Mouse (Mus musculus): ENCODE results near the gene Rbm39.
"Not testable (repeated sequence)": the region's sequence is repeated elsewhere in the genome, so short reads cannot be mapped to it uniquely, and the experiment has no call there.

Rbm39 gene

DNA sequence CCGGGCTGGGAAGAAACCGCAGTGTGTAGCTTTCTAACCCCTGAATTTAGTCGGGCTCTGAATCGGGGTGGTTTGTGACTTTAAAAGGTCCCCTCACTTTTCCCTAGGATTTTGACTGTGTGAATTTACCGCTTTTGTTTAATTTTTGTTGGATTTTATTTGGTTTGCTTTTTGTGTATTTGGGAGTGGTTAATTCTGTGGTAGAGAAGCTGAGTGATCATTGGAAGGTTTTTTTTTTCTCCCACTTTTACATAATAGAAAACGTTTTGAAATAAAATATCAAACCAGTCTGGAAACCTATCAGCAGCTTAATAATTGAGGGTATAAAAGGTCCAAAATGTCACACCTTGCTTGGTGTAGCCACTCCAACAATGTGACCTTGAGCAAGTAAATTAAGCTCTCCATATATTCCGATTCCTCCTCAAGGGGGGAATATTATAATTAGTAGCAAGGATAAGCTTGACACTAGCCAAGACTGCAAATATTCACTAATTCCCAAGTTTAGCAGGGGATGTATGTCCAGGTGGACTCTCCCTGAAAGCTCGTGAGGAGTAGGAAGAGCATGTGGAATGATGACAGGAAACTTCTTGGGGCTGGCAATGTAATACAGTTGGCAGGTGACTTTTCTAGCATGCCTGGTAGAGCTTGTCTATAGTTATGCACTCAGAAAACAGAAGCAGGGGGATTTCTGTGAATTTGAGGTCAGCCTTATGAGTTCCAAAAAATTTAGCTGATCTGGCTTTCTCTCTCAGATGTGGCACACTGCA is 969 bp upstream of the Rbm39 start:
- no peak for DNase-seq (ENCODE audit: low read depth, low spot score)

DNA sequence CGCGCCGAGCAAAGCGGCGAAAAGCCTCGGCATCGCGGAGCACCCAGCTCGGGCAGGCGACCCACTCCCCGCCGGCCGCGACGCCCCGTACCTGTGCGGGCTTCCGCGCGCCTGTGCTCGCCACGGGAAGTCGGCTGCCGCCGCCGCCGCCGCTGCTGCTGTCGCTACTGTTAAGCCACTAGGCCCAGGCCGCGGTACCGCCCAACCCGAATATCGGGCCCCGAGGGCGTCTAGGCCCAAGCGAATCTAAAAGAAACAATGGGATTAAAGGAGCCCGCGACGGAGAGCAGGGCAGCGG is 293 bp downstream of the Rbm39 start:
- DNase-seq (ENCODE audit: low read depth, low spot score): no peak

- DNase-seq (ENCODE audit: low read depth, low spot score): peak; percentile 62
Observed at GRCm38 (mm10) chr2:156179046-156179795, 817 bp downstream of the Rbm39 start.

DNA sequence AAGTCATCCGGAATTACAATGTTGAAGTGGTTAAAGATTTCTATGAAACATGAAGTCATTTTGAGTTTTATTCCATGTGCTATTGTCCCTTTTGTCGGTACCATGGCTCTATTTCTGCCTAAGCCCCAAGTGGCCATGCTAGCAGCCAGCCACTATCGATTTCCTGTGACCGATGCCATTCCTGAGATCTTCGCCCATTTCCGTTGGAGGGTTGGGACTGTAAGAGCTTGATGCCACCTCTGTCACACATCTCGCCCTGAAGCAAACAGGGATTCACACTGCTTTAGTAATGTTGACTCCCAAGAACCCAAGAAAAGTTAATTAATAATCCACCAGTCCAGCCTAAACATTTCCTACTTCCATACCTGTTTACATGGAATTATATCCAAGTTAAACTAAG is 2.4 kb downstream of the Rbm39 start:
- no peak for DNase-seq (ENCODE audit: low read depth, low spot score)

DNA sequence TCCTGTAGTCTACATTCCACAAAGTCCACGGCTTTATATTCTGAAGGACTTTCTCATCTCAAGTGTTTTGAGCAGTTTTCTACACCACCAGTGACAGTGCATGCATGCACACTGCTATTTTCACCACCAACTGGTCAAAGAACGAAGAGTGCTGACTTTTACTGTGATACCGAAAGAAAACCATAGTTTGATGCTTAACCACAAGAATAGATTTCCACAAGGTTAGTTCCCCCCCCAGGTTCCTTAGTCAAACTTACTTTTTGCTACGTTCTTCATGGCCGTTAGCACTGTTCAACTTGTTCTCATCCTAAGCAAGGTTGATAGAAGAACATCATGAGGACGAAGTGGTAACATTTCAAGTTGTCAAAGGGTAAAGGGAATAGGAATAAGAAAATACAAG is 3.0 kb downstream of the Rbm39 start:
- DNase-seq (ENCODE audit: low read depth, low spot score): no peak

DNA sequence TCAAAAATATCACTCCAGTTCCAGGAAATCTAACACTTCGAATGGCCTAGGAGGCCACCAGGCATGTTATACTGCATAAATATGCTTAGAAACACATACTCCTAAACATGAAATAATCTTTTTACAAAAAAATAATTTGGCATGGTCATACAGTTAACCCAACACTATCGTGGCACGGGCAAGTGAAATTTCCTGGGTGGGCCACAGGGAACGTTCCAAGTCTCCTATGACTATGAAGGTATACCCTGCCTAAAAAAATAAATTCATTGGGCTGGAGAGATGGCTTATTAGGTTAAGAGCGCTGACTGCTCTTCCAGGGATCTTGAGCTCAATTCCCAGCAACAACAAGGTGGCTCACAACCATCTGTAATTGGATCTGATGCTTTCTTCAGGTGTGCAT is 13.5 kb downstream of the Rbm39 start:
- DNase-seq (ENCODE audit: low read depth, low spot score): no peak

DNA sequence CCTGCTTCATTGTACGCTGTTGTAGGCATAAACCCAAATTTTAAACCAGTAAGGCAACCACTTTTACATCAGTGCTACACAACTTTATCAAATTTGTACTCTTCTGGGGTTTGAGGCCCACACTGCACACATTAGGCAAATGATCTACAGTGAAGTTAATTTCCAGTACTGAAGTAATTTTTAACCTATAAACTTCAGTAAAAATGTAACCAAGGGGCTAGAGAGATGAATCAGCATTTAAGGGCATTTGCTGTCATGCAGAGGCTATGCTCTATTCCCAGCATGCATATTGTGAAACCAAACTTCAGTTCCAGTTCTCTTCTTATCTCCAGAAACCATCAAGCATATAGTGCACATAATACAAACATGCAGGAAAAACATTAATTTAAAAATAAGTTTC is 14.6 kb downstream of the Rbm39 start:
- no peak for DNase-seq (ENCODE audit: low read depth, low spot score)

DNA sequence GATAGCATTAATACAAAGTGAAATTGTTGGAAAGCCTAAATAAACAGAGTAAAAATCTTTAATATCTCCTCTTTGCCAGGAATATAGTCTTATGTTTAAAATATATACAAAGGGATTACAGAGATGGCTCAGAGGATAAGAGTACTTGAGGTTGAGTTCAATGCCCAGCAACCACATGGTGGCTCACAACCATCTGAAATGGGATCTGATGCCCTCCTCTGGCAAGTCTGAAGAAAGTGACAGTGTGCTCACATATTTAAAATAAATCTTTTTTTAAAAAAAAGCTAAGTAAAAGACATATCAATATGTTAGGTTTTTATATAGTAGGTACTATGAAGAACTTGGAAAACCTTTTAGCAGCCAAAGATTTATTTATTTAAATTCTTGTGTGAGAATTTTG is 28.5 kb downstream of the Rbm39 start:
- DNase-seq (ENCODE audit: low read depth, low spot score): no peak

DNA sequence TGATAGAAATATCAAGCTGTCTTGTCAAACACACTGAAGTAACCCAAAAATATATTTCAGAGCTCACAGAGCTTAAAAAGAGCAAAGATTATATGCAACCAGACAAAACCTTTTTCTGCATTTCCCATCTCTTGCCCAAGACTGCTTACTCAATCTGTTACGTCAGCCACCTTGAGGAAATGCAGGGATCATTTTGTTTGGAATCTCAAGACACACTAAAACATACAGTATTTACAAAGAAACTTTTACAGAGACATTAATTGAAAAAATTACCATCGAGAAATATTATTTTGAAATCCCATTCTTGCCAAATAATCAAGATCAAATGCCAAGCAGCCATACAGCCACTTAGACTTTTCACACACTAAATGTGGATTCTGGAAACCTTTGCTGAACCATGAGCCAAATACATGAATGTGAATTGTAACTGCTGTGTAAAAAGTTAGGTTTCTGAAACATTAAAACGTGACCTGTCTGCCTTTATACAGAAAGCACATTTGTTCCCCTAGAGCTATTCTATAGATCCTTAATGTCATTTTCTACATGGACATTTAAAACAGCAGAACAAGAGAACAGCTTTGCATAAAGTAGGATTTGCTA is 32.6 kb downstream of the Rbm39 start:
- no peak for DNase-seq (ENCODE audit: low read depth, low spot score)

DNA sequence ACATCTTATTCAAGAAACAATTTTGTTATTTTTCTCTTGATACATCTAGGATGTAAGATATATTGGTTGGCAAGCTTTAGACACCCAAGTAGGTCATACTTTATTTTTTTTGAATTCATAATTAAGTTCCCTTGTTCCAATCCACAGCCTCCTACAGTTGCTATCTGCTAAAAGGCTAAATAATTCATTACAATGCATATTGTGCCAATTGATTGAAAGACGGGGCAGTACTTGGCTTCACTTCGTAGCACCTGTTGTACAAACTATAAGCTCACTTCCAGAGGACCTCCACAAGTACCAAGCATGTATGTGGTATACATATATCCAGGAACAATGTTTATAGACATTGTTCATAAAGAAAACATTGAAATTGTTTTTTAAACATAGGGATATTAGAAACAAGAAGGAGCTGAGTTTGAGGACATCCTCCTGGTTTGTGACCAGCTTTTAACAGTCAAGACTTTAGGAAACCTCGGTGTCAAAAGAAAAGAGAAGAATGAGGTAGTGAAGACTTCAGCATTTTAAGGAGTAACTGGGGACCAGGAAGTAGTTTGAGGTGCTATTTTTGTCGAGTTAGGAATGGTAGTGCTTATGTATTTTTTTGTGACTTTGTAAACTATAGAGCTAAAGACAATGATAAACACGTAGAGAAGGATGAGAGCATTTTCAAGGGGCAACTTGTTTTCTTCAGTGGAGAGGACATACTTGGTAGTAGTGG is 33.6 kb downstream of the Rbm39 start:
- no peak for DNase-seq (ENCODE audit: low read depth, low spot score)

DNA sequence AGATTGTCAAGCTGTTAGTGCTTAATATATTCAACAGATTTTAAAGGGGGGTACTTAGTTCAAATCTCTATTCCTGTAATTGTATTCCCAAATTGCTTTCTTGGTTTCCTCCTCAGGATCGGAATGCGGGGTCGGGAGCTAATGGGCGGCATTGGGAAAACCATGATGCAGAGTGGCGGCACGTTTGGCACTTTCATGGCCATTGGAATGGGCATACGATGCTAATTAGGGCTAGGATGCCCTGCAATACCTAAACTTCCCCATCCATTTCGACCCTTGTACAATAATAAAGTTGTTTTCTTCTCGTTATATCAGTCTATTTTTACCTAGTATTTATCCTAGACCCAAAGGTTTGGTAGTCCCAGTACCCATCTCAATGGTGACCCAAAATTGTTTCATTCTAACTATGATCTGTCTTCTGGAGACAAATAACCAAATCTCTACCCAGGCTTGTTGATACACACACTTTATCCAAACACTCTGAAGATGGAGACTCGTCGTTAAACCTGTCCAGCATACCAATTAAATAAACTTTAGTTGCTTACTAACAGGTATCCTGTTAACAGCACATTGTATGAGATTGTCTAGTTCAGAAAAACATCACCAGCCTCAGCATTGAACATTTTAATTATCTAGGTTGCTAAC is 34.4 kb downstream of the Rbm39 start:
- no peak for DNase-seq (ENCODE audit: low read depth, low spot score)

GRCm38 (mm10) chr2:156143953-156144724 is 35.9 kb downstream of the Rbm39 start, which contains the start of the genes Romo1 and Nfs1:
Gene Romo1, plus strand, starts transcription at chr2:156144039.
Gene Nfs1, minus strand, starts transcription at chr2:156144186.
- DNase-seq (ENCODE audit: low read depth, low spot score): peak; percentile 93

- DNase-seq (ENCODE audit: low read depth, low spot score): no peak
Observed at GRCm38 (mm10) chr2:156143367-156143766, 36.7 kb downstream of the Rbm39 start.

DNA sequence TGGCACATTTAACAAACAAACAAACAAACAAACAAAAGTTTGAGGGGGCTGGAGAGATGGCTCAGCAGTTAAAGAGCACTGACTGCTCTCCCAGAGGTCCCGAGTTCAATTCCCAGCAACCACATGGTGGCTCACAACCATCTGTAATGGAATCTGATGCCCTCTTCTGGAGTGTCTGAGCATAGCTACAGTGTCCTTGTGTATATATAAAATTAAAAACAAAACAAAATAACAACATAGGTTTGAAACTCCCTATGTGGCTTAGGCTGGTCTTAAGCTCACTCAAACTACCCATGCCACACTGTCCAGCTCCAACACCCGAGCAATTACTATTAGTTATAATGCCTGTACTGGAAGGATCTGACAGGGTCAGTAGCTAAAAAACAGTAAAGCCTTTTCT is 37.2 kb downstream of the Rbm39 start:
- no peak for DNase-seq (ENCODE audit: low read depth, low spot score)

DNA sequence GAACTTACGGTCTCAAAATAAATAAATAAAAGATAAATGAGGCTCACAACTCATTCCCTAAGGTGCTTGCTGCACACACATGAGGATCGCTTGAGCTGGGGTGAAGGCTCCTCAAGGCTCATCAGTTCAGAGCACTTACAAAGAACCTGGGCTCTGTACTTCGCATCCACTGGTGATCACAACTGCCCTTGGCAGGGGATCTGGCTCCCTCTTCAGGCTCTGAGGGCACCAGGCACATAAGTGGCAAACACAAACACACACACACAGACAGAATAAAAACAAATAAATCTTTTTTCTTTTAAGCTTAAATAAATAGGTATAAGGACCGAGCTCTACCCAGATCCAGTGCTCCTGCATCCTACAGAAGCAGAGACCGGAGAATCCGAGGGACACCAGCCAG is 44.3 kb downstream of the Rbm39 start:
- DNase-seq (ENCODE audit: low read depth, low spot score): no peak

DNA sequence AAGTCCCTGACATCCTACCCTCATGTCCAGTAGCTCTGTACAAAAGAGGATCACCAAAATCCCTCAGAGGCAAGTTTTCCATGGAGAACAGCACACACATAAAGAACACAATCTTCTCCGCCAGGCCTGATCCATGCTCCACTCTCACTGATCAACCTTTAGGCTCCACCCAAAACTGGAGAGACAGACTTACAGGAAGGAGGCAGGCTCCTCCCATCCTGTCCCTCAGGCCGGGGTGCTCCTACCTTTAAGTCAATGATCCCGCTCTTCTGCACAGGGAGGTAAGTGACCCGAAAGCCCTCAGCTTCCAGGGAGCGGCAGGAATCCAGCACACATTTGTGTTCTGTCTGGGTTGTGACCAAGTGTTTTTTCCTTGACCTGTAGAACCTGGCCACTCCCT is 45.9 kb downstream of the Rbm39 start:
- no peak for DNase-seq (ENCODE audit: low read depth, low spot score)

- no peak for DNase-seq (ENCODE audit: low read depth, low spot score)
Observed at GRCm38 (mm10) chr2:156126992-156127391, 53.0 kb downstream of the Rbm39 start, which contains the start of gene Gm28036. Gene Gm28036, minus strand, starts transcription at chr2:156127092.

DNA sequence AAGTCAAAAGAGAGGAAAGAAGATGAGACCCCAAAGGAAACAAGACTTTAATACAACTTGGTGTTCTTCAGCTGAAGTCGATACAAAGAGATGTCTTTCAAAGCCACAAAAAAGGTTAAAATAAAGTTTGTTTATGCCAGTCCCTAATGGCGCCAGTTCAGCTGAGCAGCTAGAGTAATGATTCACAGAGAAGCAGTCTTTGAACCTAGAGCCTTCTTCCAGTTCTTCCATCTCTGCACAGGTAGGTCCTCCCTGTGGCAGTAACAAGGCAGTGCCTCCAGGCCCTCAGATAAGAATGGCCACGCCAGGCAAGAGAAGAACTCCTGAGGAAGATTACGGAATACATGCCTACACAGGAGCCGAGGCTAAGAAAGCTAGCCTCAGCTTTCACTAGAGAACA is 56.3 kb downstream of the Rbm39 start:
- no peak for DNase-seq (ENCODE audit: low read depth, low spot score)

- no peak for DNase-seq (ENCODE audit: low read depth, low spot score)
Observed at GRCm38 (mm10) chr2:156119566-156119965, 60.5 kb downstream of the Rbm39 start.

DNA sequence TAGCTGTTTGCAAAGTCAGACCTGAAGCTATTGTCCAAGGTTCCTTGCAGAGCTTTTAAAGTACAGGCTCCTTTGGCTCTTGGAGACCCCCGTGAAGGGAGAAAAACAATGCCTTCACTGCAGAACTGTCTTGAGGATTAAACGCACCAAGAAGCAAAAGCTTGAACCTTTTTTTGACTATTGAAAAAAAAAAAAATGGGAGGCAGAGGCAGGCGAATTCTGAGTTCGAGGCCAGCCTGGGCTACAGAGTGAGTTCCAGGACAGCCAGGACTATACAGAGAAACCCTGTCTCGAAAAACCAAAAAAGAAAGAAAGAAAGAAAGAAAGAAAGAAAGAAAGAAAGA is 68.0 kb downstream of the Rbm39 start:
- not testable (repeated sequence) for DNase-seq (ENCODE audit: low read depth, low spot score)

All from retina, postnatal 7 days (tissue).